25 mouse cellular contexts compared by ENCODE assay signal in the genomic region with DNA sequence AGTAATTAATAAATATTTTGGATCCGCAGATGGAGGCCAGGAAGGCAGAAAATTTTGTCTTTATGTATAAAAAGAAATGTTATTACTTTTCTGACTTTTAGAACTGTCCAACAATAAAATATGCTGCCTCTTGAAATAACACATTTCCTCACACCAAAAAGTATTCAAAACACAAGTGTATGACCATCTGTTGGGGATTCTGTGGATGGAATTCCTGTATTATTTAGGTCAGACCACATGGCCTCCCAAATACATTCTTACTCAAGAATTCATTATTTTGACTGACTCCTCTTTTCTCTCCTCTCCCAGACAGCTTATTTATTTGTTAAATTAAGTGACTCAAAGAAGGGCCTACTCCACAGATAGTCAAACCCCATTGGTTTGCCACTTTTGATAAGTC.
"Had no signal": no experiment of that assay in that cellular context is flagged by ENCODE, and none has a peak within 500 bp of the region (broad histone marks: within the 10 kb centered on the region; RNA-seq: fewer than 3 reads in every experiment).

No protein-coding gene starts in this region.

- H3K36me3 ChIP-seq: heart, embryonic 13.5 days; heart, embryonic 15.5 days; kidney, embryonic 15.5 days; limb, embryonic 13.5 days; limb, embryonic 15.5 days; liver, embryonic 12.5 days had no signal

- DNase-seq: gastrocnemius, adult 2 months; gastrocnemius, postnatal 10 days; gastrocnemius, postnatal 25 days; heart, adult 2 months; heart, postnatal 14 days; heart, postnatal 36 days; kidney, adult 11 months; kidney, adult 2 months; kidney, adult 9 months; kidney, postnatal 14 days; kidney, postnatal 36 days; layer of hippocampus, adult 9-11 months; layer of hippocampus, postnatal 36 days; left cerebral cortex, postnatal 4 days had no signal

- H3K4me2 ChIP-seq: heart, embryonic 11.5 days; heart, embryonic 13.5 days; heart, embryonic 15.5 days; hindbrain, embryonic 14.5 days; kidney, embryonic 15.5 days; limb, embryonic 13.5 days; limb, embryonic 15.5 days; liver, embryonic 12.5 days had no signal

- H3K4me1 ChIP-seq: limb, embryonic 15.5 days had no signal

- H3K9ac ChIP-seq: heart, embryonic 13.5 days; heart, embryonic 15.5 days; hindbrain, embryonic 14.5 days; kidney, embryonic 15.5 days; limb, embryonic 13.5 days; limb, embryonic 15.5 days; liver, embryonic 12.5 days; liver, embryonic 14.5 days had no signal

- H3K9me3 ChIP-seq: heart, embryonic 13.5 days; heart, embryonic 15.5 days; kidney, embryonic 15.5 days; limb, embryonic 13.5 days; limb, embryonic 15.5 days; liver, embryonic 12.5 days had no signal

- ATAC-seq: hindbrain, postnatal 0 days; liver, embryonic 12.5 days had no signal

- H3K4me3 ChIP-seq: gastrocnemius, adult 2 months; heart, adult 2 months; heart, embryonic 13.5 days; heart, embryonic 15.5 days; kidney, embryonic 15.5 days; limb, embryonic 13.5 days; limb, embryonic 15.5 days; liver, embryonic 12.5 days had no signal

- H3K27me3 ChIP-seq: heart, embryonic 13.5 days; heart, embryonic 15.5 days; kidney, embryonic 15.5 days; limb, embryonic 13.5 days; limb, embryonic 15.5 days; liver, embryonic 12.5 days had no signal

- H3K27ac ChIP-seq: gastrocnemius, adult 2 months; heart, adult 2 months; heart, embryonic 13.5 days; heart, embryonic 15.5 days; hindbrain, embryonic 14.5 days; hindbrain, postnatal 0 days; kidney, embryonic 15.5 days; kidney, postnatal 0 days; limb, embryonic 13.5 days; limb, embryonic 15.5 days; liver, embryonic 12.5 days; liver, embryonic 14.5 days had no signal
